Mouse (Mus musculus) gastrocnemius, postnatal 4 days (tissue): ENCODE measurements around the gene Surf1. TPM values are rescaled to one million over a fixed set of nuclear protein-coding genes. Genes with fewer than 3 reads are reported as not detected.

ENCODE experiments used
- DNase-seq, 2 experiments: peaks; one replicate each; pipeline ENCODE4 v3.0.0; 2021 to 2022; ENCODE audit warnings: low spot score in 2 of 2, mixed read lengths in 2 of 2
- long read RNA-seq, 2 experiments: library from polyadenylated mRNA; stranded (forward); transcript quantifications; one replicate each; pipeline ENCODE4 v2.0.0; 2021
- total RNA-seq, 2 experiments: library from RNA; stranded (reverse); gene quantifications; 2 replicates each; pipeline ENCODE4 v1.2.3; 2021

Surf1 gene
- 10 to 100 TPM; 38.9 to 44.9 TPM for total RNA-seq
- long read RNA-seq, experiment 1, transcript Surf1-201 (9 exons, 1,173 nt) = major isoform, 10 of 20 reads
- long read RNA-seq, experiment 1, partial matches to known transcripts = 3 of 20 reads
- long read RNA-seq, experiment 1, other reads (novel, unspliced or antisense) = 6 of 20 reads
- long read RNA-seq, experiment 2, transcript Surf1-201 (9 exons, 1,173 nt) = major isoform, 15 of 31 reads
- long read RNA-seq, experiment 2, partial matches to known transcripts = 2 of 31 reads
- long read RNA-seq, experiment 2, other reads (novel, unspliced or antisense) = 11 of 31 reads

- peak; percentile 45 to 79 for DNase-seq
Measured at GRCm38 (mm10) chr2:26915927-26916728, at the start of gene Surf1, which contains the start of gene Surf2. Surf1 (minus strand) TSS chr2:26916530. Surf2 (plus strand) TSS chr2:26916367.

DNA sequence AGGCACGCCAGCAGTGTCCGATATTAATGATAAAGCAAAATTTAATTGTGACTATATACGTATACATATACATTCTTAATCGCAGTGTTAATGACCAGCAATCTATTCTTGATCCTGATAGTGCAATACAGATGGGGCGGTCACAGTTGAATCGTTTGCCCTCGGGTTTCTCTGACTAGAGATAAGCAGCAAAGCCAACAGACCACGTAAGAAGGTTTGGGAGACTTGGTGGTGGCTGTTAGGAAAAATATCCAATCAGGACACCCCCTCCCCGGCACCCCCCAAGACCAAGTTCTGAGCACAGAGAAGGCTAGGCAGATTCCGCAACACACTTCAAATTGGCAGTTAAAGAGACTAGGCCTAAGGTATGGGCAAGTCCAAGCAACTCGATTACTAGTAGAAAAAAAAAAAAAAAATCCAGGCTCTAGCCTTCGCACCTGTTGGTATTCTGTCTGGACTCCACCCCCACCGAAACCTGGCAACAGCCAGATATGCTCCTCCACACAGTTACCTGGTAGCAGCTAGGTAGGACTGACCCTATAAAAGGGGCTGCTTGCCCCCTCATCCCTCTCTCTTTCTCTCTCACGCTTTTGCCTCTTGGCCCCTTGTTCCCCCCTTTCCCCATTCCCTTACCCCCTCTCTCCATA, 48.5 kb upstream of the Surf1 start:
- no peak for DNase-seq

- DNase-seq = peak; percentile 87 to 97
Measured at GRCm38 (mm10) chr2:26963923-26964723, 47.8 kb upstream of the Surf1 start, which contains the start of gene Rexo4. Rexo4 (minus strand) TSS chr2:26964386.

- no peak for DNase-seq
Measured at GRCm38 (mm10) chr2:26960756-26961155, 44.4 kb upstream of the Surf1 start.

DNA sequence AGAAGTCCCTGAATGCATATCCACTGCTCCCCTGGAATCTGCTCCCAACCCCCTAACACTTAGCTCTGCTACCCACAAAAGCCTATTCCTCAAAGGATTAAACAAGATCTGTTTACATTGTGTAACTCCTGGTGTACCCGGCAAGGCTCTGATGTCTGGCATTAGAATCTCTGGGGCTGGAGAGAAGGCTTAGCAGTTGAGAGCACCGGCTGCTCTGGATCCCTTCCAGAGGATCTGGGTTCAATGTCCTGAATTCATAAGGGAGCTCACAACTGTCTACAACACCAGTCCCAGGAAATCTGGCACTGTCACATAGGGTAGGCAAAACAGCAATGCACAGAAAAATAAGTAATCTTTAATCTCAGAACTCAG, 41.1 kb upstream of the Surf1 start:
- DNase-seq = no peak

GRCm38 (mm10) chr2:26956811-26957487, 40.6 kb upstream of the Surf1 start:
- DNase-seq = no peak

DNA sequence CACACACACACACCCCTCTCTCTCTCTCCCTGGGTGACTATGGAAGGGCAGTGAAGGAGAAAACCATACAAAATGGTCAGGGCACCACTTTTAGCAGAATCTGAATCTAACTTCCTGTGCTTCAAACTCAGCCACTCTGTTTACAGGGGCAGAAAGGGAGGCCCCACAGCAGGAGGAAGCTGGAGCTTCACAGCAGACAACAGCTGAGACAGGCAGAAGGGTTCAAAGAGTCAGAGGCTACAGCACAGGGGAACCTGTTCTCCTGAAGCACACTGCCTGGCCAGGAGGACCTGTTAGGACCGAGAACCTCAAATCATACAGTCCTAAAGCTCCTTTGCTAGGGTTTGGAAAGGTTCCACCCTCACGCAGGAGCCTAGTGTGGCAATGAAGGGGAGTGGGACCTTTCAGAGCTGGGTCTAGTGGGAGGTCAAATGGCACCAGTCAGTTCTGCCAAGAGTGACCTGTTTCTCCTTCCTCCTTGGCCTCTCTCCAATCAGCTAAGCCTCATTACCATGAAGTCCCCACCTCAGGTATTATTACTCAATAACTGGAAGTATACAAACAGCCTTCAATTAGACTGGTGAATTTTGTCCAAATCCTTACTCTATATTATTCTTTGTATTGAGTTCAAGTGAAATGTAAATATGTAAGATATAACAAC, 38.5 kb upstream of the Surf1 start:
- DNase-seq = no peak

- DNase-seq = no peak
Measured at GRCm38 (mm10) chr2:26952866-26953265, 36.5 kb upstream of the Surf1 start.

DNA sequence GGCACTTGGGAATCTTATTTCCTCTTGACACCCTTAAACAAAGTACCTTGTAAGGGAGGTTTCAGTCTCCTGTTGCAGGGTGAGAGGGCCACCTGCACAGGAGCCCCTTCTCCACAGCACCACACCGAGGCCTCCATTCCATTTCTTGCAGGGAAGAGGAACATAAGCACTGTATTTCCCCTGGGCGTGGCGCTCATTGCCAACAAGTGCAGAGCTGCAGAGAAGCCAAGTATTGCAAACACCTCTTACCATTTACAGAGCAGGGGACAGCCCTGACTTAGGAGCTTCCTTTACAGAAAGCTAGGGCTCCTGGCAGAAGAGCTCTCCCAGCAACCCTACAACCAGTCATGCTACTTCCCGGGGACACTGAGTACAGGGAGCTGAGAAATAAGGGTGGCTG, 35.9 kb upstream of the Surf1 start:
- DNase-seq = no peak

GRCm38 (mm10) chr2:26951346-26951905, 35.1 kb upstream of the Surf1 start:
- DNase-seq = no peak

- DNase-seq = no peak
Measured at GRCm38 (mm10) chr2:26950411-26950810, 34.1 kb upstream of the Surf1 start.

- DNase-seq = no peak
Measured at GRCm38 (mm10) chr2:26943253-26943652, 26.9 kb upstream of the Surf1 start.

DNA sequence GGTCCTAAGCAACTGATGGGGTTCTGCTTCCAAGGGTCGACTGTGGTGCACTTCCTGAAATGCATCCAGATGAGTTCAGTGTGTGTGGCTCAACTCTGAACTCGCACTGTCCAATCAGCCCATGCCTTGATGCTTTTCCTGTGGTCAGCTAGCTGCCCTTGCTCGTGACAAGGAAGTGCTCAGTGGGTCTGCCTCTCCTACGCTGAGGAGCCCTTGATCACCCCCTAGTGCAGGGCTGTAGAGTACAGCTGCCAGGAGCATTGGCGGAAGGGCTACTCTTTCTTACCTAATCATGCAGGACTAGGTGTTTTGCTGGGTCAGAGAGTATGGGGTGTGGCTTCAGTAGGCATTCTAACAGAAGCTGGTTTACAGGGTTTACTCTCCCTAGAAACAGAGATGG, 25.2 kb upstream of the Surf1 start:
- no peak for DNase-seq

DNA sequence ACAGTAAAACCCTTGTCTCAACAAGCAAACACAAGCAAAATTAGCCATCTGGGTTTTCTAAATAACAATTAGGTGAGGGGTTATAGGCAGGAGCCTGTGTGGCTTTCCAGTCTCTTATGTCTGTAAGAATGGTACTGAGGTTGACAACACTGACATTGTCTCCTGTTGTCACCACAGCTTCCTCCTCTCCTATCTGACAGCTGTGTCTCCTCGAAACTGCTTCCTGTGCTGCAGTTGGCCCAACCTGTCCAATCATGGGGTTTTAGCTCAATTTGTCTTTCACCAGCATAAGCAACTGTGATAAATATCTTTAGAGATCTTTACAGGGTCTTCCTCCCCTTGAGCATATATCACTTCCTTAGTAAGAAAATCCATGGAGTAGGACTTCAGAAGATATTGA, 20.1 kb upstream of the Surf1 start:
- no peak for DNase-seq

DNA sequence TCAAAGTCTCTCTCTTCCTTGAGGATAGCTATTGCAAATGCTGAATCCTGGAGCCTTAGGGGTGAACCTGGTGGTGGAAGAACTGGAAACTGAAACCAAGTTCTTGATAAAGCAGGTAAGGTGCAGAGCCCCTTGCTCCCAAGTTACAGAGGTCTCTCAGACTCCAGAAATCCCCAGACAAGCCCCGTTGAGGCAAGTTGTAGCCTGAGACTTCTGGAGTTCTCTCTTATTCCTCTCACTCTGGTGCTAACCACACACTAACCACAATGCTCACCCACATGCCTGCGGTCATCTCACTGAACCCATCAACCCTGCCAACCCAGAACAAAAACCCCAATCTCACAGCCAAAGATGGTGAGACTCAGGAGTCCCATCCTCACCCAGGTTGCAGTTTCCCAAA, 19.0 kb upstream of the Surf1 start:
- DNase-seq = no peak

GRCm38 (mm10) chr2:26933304-26934055, 17.1 kb upstream of the Surf1 start, which contains the start of the genes Surf4 and Stkld1:
Surf4 (minus strand) TSS chr2:26933928.
Stkld1 (plus strand) TSS chr2:26934047.
- peak; percentile 89 to 94 for DNase-seq

- peak in 1 of 2 experiments; percentile 53 for DNase-seq
Measured at GRCm38 (mm10) chr2:26932473-26933303, 16.4 kb upstream of the Surf1 start.

- DNase-seq = peak in 1 of 2 experiments; percentile 51
Measured at GRCm38 (mm10) chr2:26930390-26930789, 14.1 kb upstream of the Surf1 start.
